Mouse (Mus musculus) liver, embryonic 14.5 days (tissue): ENCODE data around the gene Aldh5a1. TPM values are rescaled to one million over a fixed set of nuclear protein-coding genes. Genes with fewer than 3 reads are reported as not detected.

Source experiments
- ATAC-seq: fragments of 200-750 bp; cut with Nextera tagmentation; 2 replicates; pipeline ENCODE4 v1.8.0; 2017; ENCODE audit warnings: moderate number of reproducible peaks, mild to moderate bottlenecking, moderate library complexity; ENCODE audit not compliant: insufficient read depth
- DNase-seq, 3 experiments: peaks; one replicate each; pipeline ENCODE4 v3.0.0-alpha.2; 2012 to 2013; ENCODE audit warnings: low read depth in 3 of 3, low spot score in 3 of 3
- H3K27ac ChIP-seq: fragments of 300-500 bp; sonication (generic); 2 replicates; pipeline ENCODE4 v1.5.1; 2014; ENCODE audit warnings: moderate library complexity, mild to moderate bottlenecking, control low read depth, inconsistent platforms
- H3K27me3 ChIP-seq: fragments of 300-500 bp; sonication (generic); 2 replicates; pipeline ENCODE4 v1.6.1; 2014; ENCODE audit warnings: mild to moderate bottlenecking, low read length, moderate library complexity; ENCODE audit not compliant: control insufficient read depth, insufficient read depth
- H3K36me3 ChIP-seq: fragments of 300-500 bp; sonication (generic); replicated peaks from 2 replicates; pipeline ENCODE4 v1.6.1; 2014; ENCODE audit warnings: low read depth; ENCODE audit not compliant: control insufficient read depth, insufficient read depth
- H3K4me1 ChIP-seq, 2 experiments: fragments of 200-500 bp in 1 of 2; fragments of 300-500 bp in 1 of 2; sonication (generic) in 1 of 2; replicated peaks; 2 replicates each; pipeline ENCODE4 v1.6.1; 2012 to 2014; ENCODE audit warnings: antibody characterized with exemption in 1 of 2, inconsistent platforms in 1 of 2, low read length in 1 of 2; ENCODE audit not compliant: control insufficient read depth in 2 of 2, insufficient read depth in 2 of 2
- H3K4me2 ChIP-seq: fragments of 300-500 bp; sonication (generic); 2 replicates; pipeline ENCODE4 v1.6.1; 2014; ENCODE audit warnings: low read depth, mild to moderate bottlenecking, control low read depth, moderate library complexity
- H3K4me3 ChIP-seq, 2 experiments: fragments of 200-500 bp in 1 of 2; fragments of 300-500 bp in 1 of 2; sonication (generic) in 1 of 2; 2 replicates each; pipeline ENCODE4 v1.5.1; 2012 to 2014; ENCODE audit warnings: low read depth in 2 of 2, low read length in 2 of 2, mild to moderate bottlenecking in 2 of 2, control low read depth in 1 of 2, inconsistent platforms in 1 of 2, moderate library complexity in 1 of 2; ENCODE audit not compliant: insufficient read depth in 1 of 2
- H3K9ac ChIP-seq: fragments of 300-500 bp; sonication (generic); replicated peaks from 2 replicates; pipeline ENCODE4 v1.6.1; 2014; ENCODE audit warnings: mild to moderate bottlenecking, control low read depth, moderate library complexity
- H3K9me3 ChIP-seq: fragments of 300-500 bp; sonication (generic); 2 replicates; pipeline ENCODE4 v1.6.1; 2016; ENCODE audit warnings: low read length, mixed read lengths; ENCODE audit not compliant: control insufficient read depth
- CTCF ChIP-seq: IDR thresholded peaks from 2 replicates; pipeline ENCODE4 v1.5.1; 2016; ENCODE audit warnings: antibody characterized with exemption, low read depth, control low read depth
- EP300 ChIP-seq: IDR thresholded peaks from 2 replicates; pipeline ENCODE4 v1.6.1; 2016; ENCODE audit warnings: antibody characterized with exemption, low read depth
- WGBS: fragments of 180-500 bp; shearing (Covaris S2); extraction: QIAGEN DNeasy Blood & Tissue Kit; methylation state at CpG from one replicate; pipeline ENCODE4 v1.1.7; 2014; ENCODE audit not compliant: insufficient replicate concordance; 5-methylcytosine and 5-hydroxymethylcytosine counted together
- polyA plus RNA-seq, 2 experiments: library from polyadenylated mRNA; depleted of rRNA in 1 of 2; stranded (reverse) in 1 of 2; unstranded in 1 of 2; fragments of >200 nt; fragmentation: Nextera tagmentation in 1 of 2; extraction: Ambion mirVana in 1 of 2; gene quantifications; 2 replicates each; pipeline versions ENCODE4 v1.2.1 to v1.2.3; 2012 to 2014

Gene Aldh5a1
- polyA plus RNA-seq, 2 experiments: 2.1 to 3.1 TPM

GRCm38 (mm10) chr13:24937839-24938166 is 342 bp upstream of the Aldh5a1 start:
- TF ChIP-seq EP300 (no peak), CTCF (no peak)
- Histone ChIP-seq H3K27me3 (peaks cover 35% of the 10 kb centered on the region), H3K9ac (no peak overlapping the region), H3K4me2 (peak overlapping the region; percentile 66), H3K4me3 (peak overlapping the region; percentile 65 to 70), H3K36me3 (no peaks in the 10 kb centered on the region), H3K27ac (no peak overlapping the region), H3K4me1 (peaks cover 0 to 4% of the 10 kb centered on the region in 2 experiments; a peak in 2 of 4 replicates), H3K9me3 (no peaks in the 10 kb centered on the region)
- 11% methylated on average over 12 of the region's 12 CpGs for WGBS
- no peak; the same call in 1 of the 2 replicates for ATAC-seq
- DNase-seq: no peak

DNA sequence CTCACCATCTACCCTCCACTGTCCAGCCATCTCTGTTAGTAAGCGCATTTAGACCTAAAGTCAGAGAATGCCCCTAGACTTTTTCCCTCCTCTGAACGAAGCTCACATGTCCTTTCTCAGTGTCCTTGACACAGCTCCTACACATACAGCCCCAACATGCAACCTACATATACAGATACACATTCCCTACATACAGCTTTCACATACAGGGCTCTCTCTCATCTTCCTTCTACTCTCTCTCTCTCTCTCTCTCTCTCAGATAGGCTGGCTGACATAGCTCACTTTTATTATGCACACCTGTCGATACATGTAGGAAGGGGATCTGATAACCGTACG is 721 bp downstream of the Aldh5a1 start:
- no peak overlapping the region for H3K27ac ChIP-seq
- peaks cover 35% of the 10 kb centered on the region for H3K27me3 ChIP-seq
- 33% methylated on average over 5 of the region's 5 CpGs for WGBS

DNA sequence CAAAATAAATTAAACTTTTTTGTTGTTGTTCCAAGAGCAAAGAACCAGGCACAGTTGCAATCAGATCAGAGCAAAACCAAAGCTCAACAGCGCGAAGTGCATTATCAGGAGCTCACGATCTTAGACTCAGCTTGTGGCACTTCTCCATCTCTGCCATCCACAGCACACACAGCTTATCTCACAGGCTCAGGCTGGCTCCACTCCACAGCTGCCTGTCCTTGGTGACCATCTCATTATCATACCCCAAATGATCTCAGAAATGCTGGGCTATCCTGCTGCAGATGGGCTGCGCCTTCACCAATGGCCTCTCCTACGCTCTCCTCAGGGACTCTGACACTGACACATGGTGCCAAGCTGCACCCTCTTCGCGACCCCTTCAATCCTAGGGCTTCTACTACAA is 4.3 kb downstream of the Aldh5a1 start:
- ATAC-seq (peak; percentile 61; the same call in 1 of the 2 replicates), DNase-seq (no peak)
- H3K36me3 ChIP-seq: no peaks in the 10 kb centered on the region
- no peak overlapping the region for H3K9ac ChIP-seq
- H3K4me1 ChIP-seq: peaks cover 0 to 3% of the 10 kb centered on the region in 2 experiments; a peak in 1 of 4 replicates
- TF ChIP-seq CTCF: no peak
- TF ChIP-seq EP300: peak; percentile 10; the same call in 1 of the 2 replicates
- H3K27ac ChIP-seq: no peak overlapping the region
- peaks cover 24% of the 10 kb centered on the region for H3K27me3 ChIP-seq
- 23% methylated on average over 7 of the region's 7 CpGs for WGBS
- H3K4me3 ChIP-seq: no peak overlapping the region
- no peaks in the 10 kb centered on the region for H3K9me3 ChIP-seq
- no peak overlapping the region for H3K4me2 ChIP-seq

More for the DNA sequence above, 721 bp downstream of the Aldh5a1 start:
- no peak for TF ChIP-seq CTCF
- peaks cover 0 to 2% of the 10 kb centered on the region in 2 experiments; a peak in 1 of 4 replicates for H3K4me1 ChIP-seq
- ATAC-seq: no peak
- H3K4me2 ChIP-seq: peak overlapping the region; percentile 66
- no peak overlapping the region for H3K9ac ChIP-seq
- DNase-seq: no peak
- no peaks in the 10 kb centered on the region for H3K36me3 ChIP-seq
- no peaks in the 10 kb centered on the region for H3K9me3 ChIP-seq
- peak overlapping the region; percentile 65 to 70 for H3K4me3 ChIP-seq

DNA sequence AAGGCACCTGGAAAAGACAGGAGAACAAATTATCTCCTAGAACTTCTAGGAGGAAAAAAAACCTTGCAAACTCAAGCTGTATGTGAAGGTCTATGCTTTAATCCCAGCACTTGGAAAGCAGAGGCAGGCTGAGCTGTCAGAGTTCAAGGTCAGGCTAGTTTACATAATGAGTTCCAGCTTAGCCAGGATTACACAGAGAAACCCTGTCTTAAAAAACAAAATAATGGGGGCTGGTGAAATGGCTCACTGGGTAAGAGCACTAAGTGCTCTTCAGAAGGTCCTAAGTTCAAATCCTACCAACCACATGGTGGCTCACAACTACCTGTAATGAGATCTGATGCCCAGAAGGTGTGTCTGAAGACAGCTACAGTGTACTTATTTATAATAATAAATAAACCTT is 6.9 kb downstream of the Aldh5a1 start:
- H3K4me1 ChIP-seq: peaks cover 0 to 3% of the 10 kb centered on the region in 2 experiments; a peak in 1 of 4 replicates
- TF ChIP-seq CTCF (no peak), EP300 (no peak)
- H3K27me3 ChIP-seq: no peaks in the 10 kb centered on the region
- H3K9ac ChIP-seq: no peak overlapping the region
- no peak overlapping the region for H3K4me3 ChIP-seq
- ATAC-seq: no peak
- no peak overlapping the region for H3K27ac ChIP-seq
- no peak overlapping the region for H3K4me2 ChIP-seq
- no peak for DNase-seq
- H3K36me3 ChIP-seq: no peaks in the 10 kb centered on the region
- no peaks in the 10 kb centered on the region for H3K9me3 ChIP-seq

- WGBS: 66% methylated on average over 5 of the region's 5 CpGs
- no peak overlapping the region for H3K27ac ChIP-seq
- H3K9me3 ChIP-seq: no peaks in the 10 kb centered on the region
- no peak overlapping the region for H3K9ac ChIP-seq
- no peak for ATAC-seq
- H3K27me3 ChIP-seq: no peaks in the 10 kb centered on the region
- no peak overlapping the region for H3K4me3 ChIP-seq
- H3K36me3 ChIP-seq: no peaks in the 10 kb centered on the region
- H3K4me2 ChIP-seq: no peak overlapping the region
- TF ChIP-seq EP300 (no peak), CTCF (no peak)
- no peak for DNase-seq
- H3K4me1 ChIP-seq: no peaks in the 10 kb centered on the region
Measured at GRCm38 (mm10) chr13:24923991-24924390, 13.5 kb downstream of the Aldh5a1 start.

GRCm38 (mm10) chr13:24921281-24921680 is 16.2 kb downstream of the Aldh5a1 start:
- H3K27me3 ChIP-seq: no peaks in the 10 kb centered on the region
- H3K4me1 ChIP-seq: no peaks in the 10 kb centered on the region
- no peak overlapping the region for H3K27ac ChIP-seq
- DNase-seq (no peak), ATAC-seq (no peak)
- WGBS: 61% methylated on average over 6 of the region's 6 CpGs
- no peak overlapping the region for H3K4me2 ChIP-seq
- H3K9me3 ChIP-seq: no peaks in the 10 kb centered on the region
- no peaks in the 10 kb centered on the region for H3K36me3 ChIP-seq
- H3K4me3 ChIP-seq: no peak overlapping the region
- no peak for TF ChIP-seq CTCF
- no peak for TF ChIP-seq EP300
- no peak overlapping the region for H3K9ac ChIP-seq
